Mouse (Mus musculus): ENCODE measurements at regions not wholly inside any gene's neighbourhood (a gene's known extent, or its start where the extent isn't known, plus 50 kb on each side); places are given as distances from the start of the nearest gene placed in this dataset.

GRCm38 (mm10) chr17:59521107-59521506 lies 507.9 kb upstream of the Nudt12 start:
- H3K27ac ChIP-seq = no peak overlapping the region
- WGBS = 86% methylated on average over 1 of the region's 1 CpGs
- no peaks in the 10 kb centered on the region for H3K9me3 ChIP-seq (replicated peaks)
- H3K27me3 ChIP-seq (ENCODE audit: low read depth, poor library complexity, severe bottlenecking) = no peaks in the 10 kb centered on the region
- H3K4me1 ChIP-seq = no peaks in the 10 kb centered on the region
- H3K36me3 ChIP-seq = no peaks in the 10 kb centered on the region
- DNase-seq (ENCODE audit: low spot score) = no peak
- H3K4me3 ChIP-seq = no peak overlapping the region

- Histone ChIP-seq H3K27me3 (ENCODE audit: low read depth, poor library complexity, severe bottlenecking) (no peaks in the 10 kb centered on the region), H3K27ac (no peak overlapping the region), H3K36me3 (no peaks in the 10 kb centered on the region), H3K4me1 (peaks cover 20% of the 10 kb centered on the region), H3K4me3 (no peak overlapping the region), H3K9me3 (replicated peaks) (no peaks in the 10 kb centered on the region)
- DNase-seq (ENCODE audit: low spot score) = peak; percentile 34
- 17% methylated on average over 4 of the region's 4 CpGs for WGBS
Observed at GRCm38 (mm10) chr17:59488354-59488753, 475.2 kb upstream of the Nudt12 start.

Data from limb, embryonic 10.5 days (tissue).